Mouse (Mus musculus) left cerebral cortex, adult 8-10 months (tissue): ENCODE data around the gene Tmem189. TPM values are rescaled to one million over a fixed set of nuclear protein-coding genes. Genes with fewer than 3 reads are reported as not detected.
"Not testable (repeated sequence)": the region's sequence is repeated elsewhere in the genome, so short reads cannot be mapped to it uniquely, and the experiment has no call there.

Experiments
- DNase-seq, 2 experiments: peaks; one replicate each; pipeline ENCODE4 v3.0.0; 2022; ENCODE audit warnings: low spot score in 2 of 2
- total RNA-seq, 4 experiments: library from RNA; stranded (reverse); gene quantifications; 2 replicates each; pipeline ENCODE4 v1.2.4; 2022

Tmem189 gene
- total RNA-seq, 4 experiments from 2014 or later: 39.8 to 49.3 (median 44.1) TPM

- DNase-seq: no peak
Observed at GRCm38 (mm10) chr2:167624368-167625075, 65.1 kb downstream of the Tmem189 start.

- DNase-seq: no peak
Observed at GRCm38 (mm10) chr2:167622965-167623364, 66.7 kb downstream of the Tmem189 start.

- DNase-seq: no peak
Observed at GRCm38 (mm10) chr2:167622352-167622751, 67.3 kb downstream of the Tmem189 start.

- DNase-seq: no peak
Observed at GRCm38 (mm10) chr2:167621255-167622087, 68.2 kb downstream of the Tmem189 start.

- no peak for DNase-seq
Observed at GRCm38 (mm10) chr2:167617472-167617871, 72.2 kb downstream of the Tmem189 start.

GRCm38 (mm10) chr2:167617034-167617433 is 72.6 kb downstream of the Tmem189 start:
- no peak for DNase-seq

GRCm38 (mm10) chr2:167613335-167613734 is 76.3 kb downstream of the Tmem189 start:
- DNase-seq: not testable (repeated sequence)

GRCm38 (mm10) chr2:167612122-167612521 is 77.5 kb downstream of the Tmem189 start:
- DNase-seq: no peak

- DNase-seq: no peak
Observed at GRCm38 (mm10) chr2:167611287-167611686, 78.3 kb downstream of the Tmem189 start.

- no peak for DNase-seq
Observed at GRCm38 (mm10) chr2:167606745-167607123, 82.9 kb downstream of the Tmem189 start.

GRCm38 (mm10) chr2:167605817-167606744 is 83.5 kb downstream of the Tmem189 start:
- DNase-seq: no peak

- peak; percentile 74 to 79 for DNase-seq
Observed at GRCm38 (mm10) chr2:167605178-167605794, 84.3 kb downstream of the Tmem189 start.

- DNase-seq: no peak
Observed at GRCm38 (mm10) chr2:167602978-167603377, 86.6 kb downstream of the Tmem189 start.

GRCm38 (mm10) chr2:167602364-167602763 is 87.3 kb downstream of the Tmem189 start:
- DNase-seq: no peak

GRCm38 (mm10) chr2:167600481-167600995 is 89.1 kb downstream of the Tmem189 start:
- no peak for DNase-seq

- no peak for DNase-seq
Observed at GRCm38 (mm10) chr2:167599917-167600316, 89.7 kb downstream of the Tmem189 start.

- DNase-seq: no peak
Observed at GRCm38 (mm10) chr2:167599195-167599594, 90.4 kb downstream of the Tmem189 start.

- no peak for DNase-seq
Observed at GRCm38 (mm10) chr2:167597492-167598186, 92.0 kb downstream of the Tmem189 start.

- DNase-seq: no peak
Observed at GRCm38 (mm10) chr2:167596726-167597491, 92.7 kb downstream of the Tmem189 start.
